Mouse (Mus musculus) hindbrain, embryonic 13.5 days (tissue): ENCODE measurements around the gene Tet1. TPM values are rescaled to one million over a fixed set of nuclear protein-coding genes. Genes with fewer than 3 reads are reported as not detected.
A peak's percentile ranks its signal among the peaks of the same experiment; 100 is the strongest.

Experiments used
- ATAC-seq: fragments of 200-750 bp; cut with Nextera tagmentation; 2 replicates; pipeline ENCODE4 v1.8.0; 2017; ENCODE audit warnings: moderate TSS enrichment; ENCODE audit not compliant: low FRiP score
- H3K27ac ChIP-seq: fragments of 300-500 bp; sonication (generic); 2 replicates; pipeline ENCODE4 v1.5.1; 2015; ENCODE audit warnings: inconsistent platforms, mild to moderate bottlenecking, moderate library complexity
- H3K27me3 ChIP-seq: fragments of 300-500 bp; sonication (generic); 2 replicates; pipeline ENCODE4 v1.6.1; 2015; ENCODE audit warnings: mild to moderate bottlenecking, inconsistent platforms
- H3K36me3 ChIP-seq: fragments of 300-500 bp; sonication (generic); 2 replicates; pipeline ENCODE4 v1.6.1; 2015; ENCODE audit warnings: mild to moderate bottlenecking, inconsistent platforms
- H3K4me1 ChIP-seq: fragments of 300-500 bp; sonication (generic); replicated peaks from 2 replicates; pipeline ENCODE4 v1.6.1; 2015; ENCODE audit warnings: inconsistent platforms
- H3K4me2 ChIP-seq: fragments of 300-500 bp; sonication (generic); 2 replicates; pipeline ENCODE4 v1.6.1; 2015; ENCODE audit warnings: inconsistent platforms, mild to moderate bottlenecking, moderate library complexity
- H3K4me3 ChIP-seq: fragments of 300-500 bp; sonication (generic); 2 replicates; pipeline ENCODE4 v1.5.1; 2015; ENCODE audit warnings: mild to moderate bottlenecking, inconsistent platforms
- H3K9ac ChIP-seq: fragments of 300-500 bp; sonication (generic); 2 replicates; pipeline ENCODE4 v1.6.1; 2015; ENCODE audit warnings: mild to moderate bottlenecking, inconsistent platforms
- H3K9me3 ChIP-seq: fragments of 300-500 bp; sonication (generic); 2 replicates; pipeline ENCODE4 v1.6.1; 2016; ENCODE audit warnings: inconsistent platforms
- WGBS: fragments of 180-500 bp; shearing (Covaris S2); methylation state at CpG from one replicate; pipeline ENCODE4 v1.1.7; 2015; 5-methylcytosine and 5-hydroxymethylcytosine counted together
- polyA plus RNA-seq: library from polyadenylated mRNA; unstranded; fragments of >200 nt; fragmentation: Nextera tagmentation; extraction: Ambion mirVana; gene quantifications from 2 replicates; pipeline ENCODE4 v1.2.1, GENCODE M21; 2015

Gene Tet1
- polyA plus RNA-seq, 1 experiment from 2014 or later, result 35.8 TPM

GRCm38 (mm10) chr10:62885969-62886798 lies 22.6 kb downstream of the Tet1 start:
- Histone ChIP-seq H3K9ac (peak overlapping the region; percentile 71), H3K9me3 (no peaks in the 10 kb centered on the region), H3K4me2 (peak overlapping the region; percentile 92), H3K27me3 (peaks cover 29% of the 10 kb centered on the region), H3K27ac (no peak overlapping the region), H3K36me3 (no peaks in the 10 kb centered on the region), H3K4me3 (peak overlapping the region; percentile 54), H3K4me1 (peaks cover 30% of the 10 kb centered on the region)
- WGBS, result under 1% methylated on average over 38 of the region's 38 CpGs
- peak; percentile 53 for ATAC-seq

- Histone ChIP-seq H3K27ac (no peak overlapping the region), H3K4me2 (peak overlapping the region; percentile 92), H3K9me3 (no peaks in the 10 kb centered on the region), H3K4me1 (peaks cover 30% of the 10 kb centered on the region), H3K27me3 (peaks cover 29% of the 10 kb centered on the region), H3K9ac (no peak overlapping the region), H3K4me3 (peak overlapping the region; percentile 54; the same call in 1 of the 2 replicates), H3K36me3 (no peaks in the 10 kb centered on the region)
- ATAC-seq, result no peak
- 30% methylated on average over 10 of the region's 10 CpGs for WGBS
These were observed 23.3 kb downstream of the Tet1 start for GRCm38 (mm10) chr10:62885460-62885859.

GRCm38 (mm10) chr10:62884517-62884916 lies 24.3 kb downstream of the Tet1 start:
- H3K9ac ChIP-seq, result no peak overlapping the region
- no peak overlapping the region for H3K4me2 ChIP-seq
- H3K4me1 ChIP-seq, result peaks cover 30% of the 10 kb centered on the region
- no peak overlapping the region for H3K27ac ChIP-seq
- H3K36me3 ChIP-seq, result peaks cover under 1% of the 10 kb centered on the region; the same call in 1 of the 2 replicates
- peaks cover 29% of the 10 kb centered on the region for H3K27me3 ChIP-seq
- H3K9me3 ChIP-seq, result no peaks in the 10 kb centered on the region
- no peak overlapping the region for H3K4me3 ChIP-seq
- 41% methylated on average over 1 of the region's 1 CpGs for WGBS
- ATAC-seq, result no peak

GRCm38 (mm10) chr10:62883933-62884372 lies 24.8 kb downstream of the Tet1 start:
- Histone ChIP-seq H3K27ac (no peak overlapping the region), H3K27me3 (peaks cover 29% of the 10 kb centered on the region), H3K36me3 (peaks cover 6% of the 10 kb centered on the region), H3K9ac (no peak overlapping the region), H3K9me3 (no peaks in the 10 kb centered on the region), H3K4me1 (peaks cover 30% of the 10 kb centered on the region), H3K4me2 (no peak overlapping the region), H3K4me3 (no peak overlapping the region)
- WGBS, result 4% methylated on average over 9 of the region's 9 CpGs
- ATAC-seq, result no peak

GRCm38 (mm10) chr10:62881211-62881610 lies 27.6 kb downstream of the Tet1 start:
- Histone ChIP-seq H3K27ac (no peak overlapping the region), H3K9ac (no peak overlapping the region), H3K9me3 (no peaks in the 10 kb centered on the region), H3K27me3 (peaks cover 16% of the 10 kb centered on the region), H3K4me2 (no peak overlapping the region), H3K4me1 (peaks cover 17% of the 10 kb centered on the region), H3K36me3 (peaks cover 12% of the 10 kb centered on the region), H3K4me3 (no peak overlapping the region)
- WGBS, result 47% methylated on average over 5 of the region's 5 CpGs
- ATAC-seq, result no peak

GRCm38 (mm10) chr10:62878056-62878455 lies 30.7 kb downstream of the Tet1 start:
- ATAC-seq, result no peak
- Histone ChIP-seq H3K4me2 (no peak overlapping the region), H3K4me1 (no peaks in the 10 kb centered on the region), H3K9me3 (no peaks in the 10 kb centered on the region), H3K36me3 (peaks cover 12% of the 10 kb centered on the region), H3K27me3 (no peaks in the 10 kb centered on the region), H3K9ac (no peak overlapping the region), H3K27ac (no peak overlapping the region), H3K4me3 (no peak overlapping the region)
- WGBS, result 89% methylated on average over 13 of the region's 13 CpGs

GRCm38 (mm10) chr10:62875565-62875964 lies 33.2 kb downstream of the Tet1 start:
- no peak overlapping the region for H3K4me3 ChIP-seq
- no peaks in the 10 kb centered on the region for H3K9me3 ChIP-seq
- WGBS, result 95% methylated on average over 4 of the region's 4 CpGs
- H3K4me1 ChIP-seq, result no peaks in the 10 kb centered on the region
- H3K9ac ChIP-seq, result no peak overlapping the region
- H3K4me2 ChIP-seq, result no peak overlapping the region
- peaks cover 12% of the 10 kb centered on the region for H3K36me3 ChIP-seq
- no peaks in the 10 kb centered on the region for H3K27me3 ChIP-seq
- H3K27ac ChIP-seq, result no peak overlapping the region
- no peak for ATAC-seq

- no peaks in the 10 kb centered on the region for H3K27me3 ChIP-seq
- H3K9ac ChIP-seq, result no peak overlapping the region
- no peaks in the 10 kb centered on the region for H3K9me3 ChIP-seq
- no peak overlapping the region for H3K4me3 ChIP-seq
- no peak overlapping the region for H3K4me2 ChIP-seq
- no peak overlapping the region for H3K27ac ChIP-seq
- H3K4me1 ChIP-seq, result no peaks in the 10 kb centered on the region
- WGBS, result 80% methylated on average over 4 of the region's 4 CpGs
- ATAC-seq, result no peak
- peaks cover 12% of the 10 kb centered on the region for H3K36me3 ChIP-seq
These were observed 34.0 kb downstream of the Tet1 start for GRCm38 (mm10) chr10:62874828-62875227.

GRCm38 (mm10) chr10:62866035-62866791 lies 42.6 kb downstream of the Tet1 start:
- WGBS, result 19% methylated on average over 10 of the region's 11 CpGs
- H3K4me2 ChIP-seq, result peak overlapping the region; percentile 69
- peak overlapping the region; percentile 93 for H3K9ac ChIP-seq
- H3K27ac ChIP-seq, result peak overlapping the region; percentile 97
- peak; percentile 50 for ATAC-seq
- peak overlapping the region; percentile 58 for H3K4me3 ChIP-seq
- H3K36me3 ChIP-seq, result peaks cover 4% of the 10 kb centered on the region; the same call in 1 of the 2 replicates
- no peaks in the 10 kb centered on the region for H3K27me3 ChIP-seq
- peaks cover 36% of the 10 kb centered on the region for H3K4me1 ChIP-seq
- H3K9me3 ChIP-seq, result no peaks in the 10 kb centered on the region

- Histone ChIP-seq H3K36me3 (peaks cover 8% of the 10 kb centered on the region), H3K27ac (peak overlapping the region; percentile 97), H3K4me2 (peak overlapping the region; percentile 69), H3K27me3 (no peaks in the 10 kb centered on the region), H3K9me3 (no peaks in the 10 kb centered on the region), H3K4me3 (peak overlapping the region; percentile 58), H3K9ac (peak overlapping the region; percentile 93), H3K4me1 (peaks cover 38% of the 10 kb centered on the region)
- WGBS, result 1% methylated on average over 28 of the region's 28 CpGs
- peak; percentile 97 for ATAC-seq
These were observed 43.4 kb downstream of the Tet1 start for GRCm38 (mm10) chr10:62865167-62866034.

GRCm38 (mm10) chr10:62863563-62863962 lies 45.2 kb downstream of the Tet1 start:
- WGBS, result 66% methylated on average over 3 of the region's 3 CpGs
- ATAC-seq, result no peak
- Histone ChIP-seq H3K9me3 (no peaks in the 10 kb centered on the region), H3K27ac (peak overlapping the region; percentile 76), H3K36me3 (peaks cover 12% of the 10 kb centered on the region), H3K27me3 (no peaks in the 10 kb centered on the region), H3K4me3 (peak overlapping the region; percentile 58), H3K4me1 (peaks cover 43% of the 10 kb centered on the region), H3K9ac (peak overlapping the region; percentile 73), H3K4me2 (peak overlapping the region; percentile 69)

GRCm38 (mm10) chr10:62862435-62862834 lies 46.4 kb downstream of the Tet1 start:
- Histone ChIP-seq H3K27me3 (no peaks in the 10 kb centered on the region), H3K4me3 (no peak overlapping the region), H3K9ac (no peak overlapping the region), H3K4me2 (no peak overlapping the region), H3K27ac (no peak overlapping the region), H3K9me3 (no peaks in the 10 kb centered on the region), H3K36me3 (peaks cover 12% of the 10 kb centered on the region), H3K4me1 (peaks cover 38% of the 10 kb centered on the region)
- ATAC-seq, result no peak
- 97% methylated on average over 1 of the region's 1 CpGs for WGBS
